Mouse (Mus musculus) hindbrain, embryonic 14.5 days (tissue): ENCODE results near the gene Meltf. TPM values are rescaled to one million over a fixed set of nuclear protein-coding genes. Genes with fewer than 3 reads are reported as not detected.

ENCODE experiments used
- ATAC-seq: fragments of 200-750 bp; cut with Nextera tagmentation; 2 replicates; pipeline ENCODE4 v1.8.0; 2017; ENCODE audit warnings: moderate number of reproducible peaks, mild to moderate bottlenecking, moderate TSS enrichment, moderate library complexity; ENCODE audit not compliant: low FRiP score
- DNase-seq: peaks from one replicate; pipeline ENCODE4 v3.0.0-alpha.2; 2015; ENCODE audit warnings: low spot score
- H3K27ac ChIP-seq: fragments of 300-500 bp; sonication (generic); 2 replicates; pipeline ENCODE4 v1.5.1; 2014; ENCODE audit warnings: mild to moderate bottlenecking, moderate library complexity
- H3K27me3 ChIP-seq: fragments of 300-500 bp; sonication (generic); 2 replicates; pipeline ENCODE4 v1.6.1; 2014; ENCODE audit warnings: mild to moderate bottlenecking, low read length, mixed read lengths; ENCODE audit not compliant: control insufficient read depth, insufficient read depth
- H3K36me3 ChIP-seq: fragments of 300-500 bp; sonication (generic); replicated peaks from 2 replicates; pipeline ENCODE4 v1.6.1; 2014; ENCODE audit not compliant: control insufficient read depth, insufficient read depth
- H3K4me1 ChIP-seq: fragments of 300-500 bp; sonication (generic); replicated peaks from 2 replicates; pipeline ENCODE4 v1.6.1; 2014; ENCODE audit warnings: antibody characterized with exemption, low read length, mixed read lengths; ENCODE audit not compliant: control insufficient read depth, insufficient read depth
- H3K4me2 ChIP-seq: fragments of 300-500 bp; sonication (generic); replicated peaks from 2 replicates; pipeline ENCODE4 v1.6.1; 2014; ENCODE audit warnings: mild to moderate bottlenecking, moderate library complexity
- H3K4me3 ChIP-seq: fragments of 300-500 bp; sonication (generic); replicated peaks from 2 replicates; pipeline ENCODE4 v1.5.1; 2014; ENCODE audit warnings: mild to moderate bottlenecking, low read length
- H3K9ac ChIP-seq: fragments of 300-500 bp; sonication (generic); 2 replicates; pipeline ENCODE4 v1.6.1; 2014
- H3K9me3 ChIP-seq: fragments of 300-500 bp; sonication (generic); 2 replicates; pipeline ENCODE4 v1.6.1; 2016; ENCODE audit warnings: low read length; ENCODE audit not compliant: control insufficient read depth
- WGBS: fragments of 180-500 bp; shearing (Covaris S2); extraction: QIAGEN DNeasy Blood & Tissue Kit; methylation state at CpG from one replicate; pipeline ENCODE4 v1.1.7; 2014; 5-methylcytosine and 5-hydroxymethylcytosine counted together
- polyA plus RNA-seq: library from polyadenylated mRNA; unstranded; fragments of >200 nt; fragmentation: Nextera tagmentation; extraction: Ambion mirVana; gene quantifications from 2 replicates; pipeline ENCODE4 v1.2.1, GENCODE M21; 2014

Meltf gene
- polyA plus RNA-seq, 1 experiment from 2014 or later: 0.17 TPM

- Histone ChIP-seq H3K4me2 (peak overlapping the region; percentile 33), H3K9me3 (no peaks in the 10 kb centered on the region), H3K36me3 (no peaks in the 10 kb centered on the region), H3K9ac (peak overlapping the region; percentile 33; the same call in 1 of the 2 replicates), H3K27ac (peak overlapping the region; percentile 20; the same call in 1 of the 2 replicates), H3K4me1 (peaks cover 10% of the 10 kb centered on the region), H3K27me3 (no peaks in the 10 kb centered on the region), H3K4me3 (no peak overlapping the region)
- 35% methylated on average over 19 of the region's 20 CpGs for WGBS
- ATAC-seq: peak; percentile 10; the same call in 1 of the 2 replicates
- DNase-seq: no peak
Measured at GRCm38 (mm10) chr16:31905891-31906825, 27.5 kb downstream of the Meltf start.

- H3K4me1 ChIP-seq: peaks cover 10% of the 10 kb centered on the region
- no peaks in the 10 kb centered on the region for H3K27me3 ChIP-seq
- H3K36me3 ChIP-seq: no peaks in the 10 kb centered on the region
- no peak overlapping the region for H3K9ac ChIP-seq
- no peaks in the 10 kb centered on the region for H3K9me3 ChIP-seq
- ATAC-seq (no peak), DNase-seq (no peak)
- H3K27ac ChIP-seq: no peak overlapping the region
- 16% methylated on average over 9 of the region's 9 CpGs for whole genome bisulfite sequencing
- H3K4me3 ChIP-seq: no peak overlapping the region
- H3K4me2 ChIP-seq: peak overlapping the region; percentile 33
Measured at GRCm38 (mm10) chr16:31906896-31907295, 28.3 kb downstream of the Meltf start.

- no peak for DNase-seq
- Histone ChIP-seq H3K4me3 (no peak overlapping the region), H3K4me2 (0 out of 2 replicates have a peak overlapping the region, but pooled peaks have one; percentile 13), H3K9ac (no peak overlapping the region), H3K4me1 (peaks cover 10% of the 10 kb centered on the region), H3K27ac (no peak overlapping the region), H3K9me3 (no peaks in the 10 kb centered on the region), H3K27me3 (no peaks in the 10 kb centered on the region), H3K36me3 (no peaks in the 10 kb centered on the region)
- ATAC-seq: no peak
- 64% methylated on average over 11 of the region's 11 CpGs for WGBS
Measured at GRCm38 (mm10) chr16:31908959-31909358, 30.3 kb downstream of the Meltf start.

- no peak for ATAC-seq
- 77% methylated on average over 10 of the region's 10 CpGs for WGBS
- H3K9me3 ChIP-seq: no peaks in the 10 kb centered on the region
Measured at GRCm38 (mm10) chr16:31910281-31910847, 31.8 kb downstream of the Meltf start.

GRCm38 (mm10) chr16:31917776-31918175 is 39.2 kb downstream of the Meltf start:
- H3K36me3 ChIP-seq: no peaks in the 10 kb centered on the region
- no peaks in the 10 kb centered on the region for H3K9me3 ChIP-seq
- H3K9ac ChIP-seq: no peak overlapping the region
- H3K27me3 ChIP-seq: no peaks in the 10 kb centered on the region
- WGBS: 71% methylated on average over 11 of the region's 11 CpGs
- no peak overlapping the region for H3K27ac ChIP-seq
- ATAC-seq (no peak), DNase-seq (no peak)
- no peaks in the 10 kb centered on the region for H3K4me1 ChIP-seq
- no peak overlapping the region for H3K4me2 ChIP-seq
- H3K4me3 ChIP-seq: no peak overlapping the region

More at GRCm38 (mm10) chr16:31910281-31910847, 31.8 kb downstream of the Meltf start:
- Histone ChIP-seq H3K4me1 (peaks cover 10% of the 10 kb centered on the region), H3K4me2 (no peak overlapping the region), H3K4me3 (no peak overlapping the region), H3K27me3 (no peaks in the 10 kb centered on the region), H3K36me3 (no peaks in the 10 kb centered on the region), H3K9ac (no peak overlapping the region), H3K27ac (no peak overlapping the region)
- DNase-seq: no peak

- Histone ChIP-seq H3K9me3 (no peaks in the 10 kb centered on the region), H3K36me3 (no peaks in the 10 kb centered on the region), H3K27me3 (no peaks in the 10 kb centered on the region), H3K4me3 (no peak overlapping the region), H3K9ac (peak overlapping the region; percentile 44), H3K4me2 (peak overlapping the region; percentile 30; the same call in 1 of the 2 replicates), H3K27ac (no peak overlapping the region), H3K4me1 (no peaks in the 10 kb centered on the region)
- WGBS: 3% methylated on average over 14 of the region's 14 CpGs
- peak; percentile 48; the same call in 1 of the 2 replicates for ATAC-seq
- DNase-seq: peak; percentile 96
Measured at GRCm38 (mm10) chr16:31918248-31918724, 39.7 kb downstream of the Meltf start.

- H3K4me2 ChIP-seq: no peak overlapping the region
- H3K9ac ChIP-seq: no peak overlapping the region
- no peaks in the 10 kb centered on the region for H3K9me3 ChIP-seq
- no peak for ATAC-seq
- no peak for DNase-seq
- H3K4me1 ChIP-seq: no peaks in the 10 kb centered on the region
- no peaks in the 10 kb centered on the region for H3K36me3 ChIP-seq
- no peak overlapping the region for H3K27ac ChIP-seq
- no peaks in the 10 kb centered on the region for H3K27me3 ChIP-seq
- WGBS: 91% methylated on average over 6 of the region's 6 CpGs
- H3K4me3 ChIP-seq: no peak overlapping the region
Measured at GRCm38 (mm10) chr16:31924368-31924767, 45.8 kb downstream of the Meltf start.

GRCm38 (mm10) chr16:31926091-31926490 is 47.5 kb downstream of the Meltf start:
- H3K27ac ChIP-seq: no peak overlapping the region
- ATAC-seq (no peak), DNase-seq (no peak)
- no peaks in the 10 kb centered on the region for H3K36me3 ChIP-seq
- WGBS: 83% methylated on average over 6 of the region's 6 CpGs
- H3K9ac ChIP-seq: no peak overlapping the region
- H3K4me2 ChIP-seq: no peak overlapping the region
- H3K4me1 ChIP-seq: no peaks in the 10 kb centered on the region
- H3K9me3 ChIP-seq: no peaks in the 10 kb centered on the region
- H3K27me3 ChIP-seq: no peaks in the 10 kb centered on the region
- no peak overlapping the region for H3K4me3 ChIP-seq

- Histone ChIP-seq H3K27ac (no peak overlapping the region), H3K9me3 (no peaks in the 10 kb centered on the region), H3K4me2 (no peak overlapping the region), H3K4me3 (no peak overlapping the region), H3K36me3 (no peaks in the 10 kb centered on the region), H3K4me1 (no peaks in the 10 kb centered on the region), H3K27me3 (no peaks in the 10 kb centered on the region), H3K9ac (no peak overlapping the region)
- DNase-seq (no peak), ATAC-seq (no peak)
- 83% methylated on average over 13 of the region's 13 CpGs for WGBS
Measured at GRCm38 (mm10) chr16:31926547-31927182, 48.1 kb downstream of the Meltf start.
